Mouse (Mus musculus) ovary, adult 18-20 months (tissue): ENCODE results near the gene Mrc2.

ENCODE experiments used
- DNase-seq: peaks from one replicate; pipeline ENCODE4 v3.0.0; 2022; ENCODE audit warnings: low spot score, mixed read lengths

Gene Mrc2

DNA sequence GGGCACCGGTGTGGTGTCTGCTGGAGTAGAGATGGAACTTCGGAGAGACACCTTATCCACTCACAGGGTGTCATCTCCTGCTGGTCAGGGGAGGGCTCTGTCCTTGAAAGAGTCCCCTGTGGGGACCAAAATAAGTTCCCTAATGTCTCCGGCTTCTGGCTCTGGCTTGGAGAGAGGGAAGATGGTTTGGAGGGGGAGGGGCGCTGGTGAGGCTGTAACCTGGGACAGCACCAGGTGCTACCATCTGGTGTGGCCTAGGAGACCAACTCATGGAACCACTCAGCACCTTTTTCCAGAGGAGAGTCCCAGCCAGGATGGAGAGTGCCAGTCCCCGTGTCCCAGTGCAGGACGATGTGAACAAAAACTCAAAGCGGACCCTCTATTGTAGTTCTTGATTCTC is 58.2 kb downstream of the Mrc2 start:
- no peak for DNase-seq

DNA sequence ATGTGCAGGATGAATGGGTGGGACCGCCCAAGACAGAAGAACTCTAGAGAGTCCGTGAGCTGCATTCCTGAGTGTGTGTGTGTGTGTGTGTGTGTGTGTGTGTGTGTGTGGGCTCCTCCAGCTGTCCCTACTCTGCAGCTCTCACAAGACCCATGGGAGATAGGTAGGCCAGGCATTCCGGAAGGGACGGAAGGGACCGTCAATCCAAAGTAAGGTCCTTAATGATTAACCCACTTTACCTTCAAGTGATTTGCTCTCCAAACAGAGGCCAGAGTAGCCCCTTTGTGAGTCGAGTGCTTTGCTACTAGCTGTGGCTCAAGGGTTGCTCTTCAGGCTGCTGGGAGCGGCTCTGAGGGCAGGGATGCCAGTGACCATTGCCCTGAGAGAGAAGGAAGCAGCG is 59.7 kb downstream of the Mrc2 start:
- DNase-seq = no peak

GRCm38 (mm10) chr11:105352954-105353890 is 60.8 kb downstream of the Mrc2 start:
- peak; percentile 52 for DNase-seq

DNA sequence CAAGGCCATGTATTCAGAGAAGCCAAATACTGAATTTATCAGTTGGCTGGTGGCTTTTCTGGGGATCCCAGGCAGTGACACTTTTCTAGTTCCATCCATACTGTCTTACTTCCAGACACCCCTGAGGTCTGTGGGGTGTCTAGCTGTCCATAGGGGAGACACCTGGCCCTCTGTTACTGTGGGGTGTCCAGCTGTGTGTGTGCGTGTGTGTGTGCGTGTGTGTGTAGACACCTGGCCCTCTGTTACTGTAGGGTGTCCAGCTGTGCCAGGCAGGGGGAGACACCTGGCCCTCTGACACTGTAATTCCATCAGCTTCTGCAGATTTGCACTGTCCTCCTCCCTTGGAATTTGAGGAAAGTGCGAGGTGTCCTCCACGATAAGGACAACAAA is 61.4 kb downstream of the Mrc2 start:
- no peak for DNase-seq

- no peak for DNase-seq
Measured at GRCm38 (mm10) chr11:105356301-105356700, 63.9 kb downstream of the Mrc2 start.

DNA sequence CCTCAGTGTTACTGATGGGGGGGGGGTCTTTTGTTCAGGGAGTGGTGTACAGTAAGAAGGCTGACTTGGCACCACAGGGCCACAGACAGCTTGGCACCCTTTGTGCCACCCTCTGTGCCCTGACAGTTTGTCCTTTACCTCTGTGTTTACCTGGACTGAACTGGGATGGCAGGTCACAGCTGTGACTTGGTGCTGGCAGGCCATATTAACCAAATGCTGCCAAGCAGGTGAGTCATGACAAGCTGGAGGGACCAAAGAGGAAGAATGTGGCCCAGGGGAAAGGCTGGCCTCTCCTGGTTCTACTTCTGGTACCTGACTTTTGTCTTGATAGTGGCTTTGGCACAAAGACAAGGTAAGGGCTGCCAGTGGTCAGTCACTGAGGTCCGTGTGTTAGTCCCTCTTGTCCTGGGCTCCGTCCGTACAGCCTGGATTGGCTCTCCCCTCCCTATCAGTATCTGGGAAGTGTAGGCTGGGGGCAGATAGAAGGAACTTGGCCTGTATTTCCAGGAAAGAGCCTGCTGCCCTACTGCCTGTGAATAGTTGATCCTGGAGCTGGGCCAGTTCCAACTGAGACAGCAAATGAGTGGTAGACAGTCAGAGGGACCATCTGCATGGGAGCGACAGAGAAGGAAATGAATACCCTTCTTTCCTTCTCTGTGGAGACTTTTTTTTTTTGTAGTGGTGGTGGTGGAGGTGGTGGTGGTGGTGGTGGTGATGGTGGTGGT is 69.8 kb downstream of the Mrc2 start:
- no peak for DNase-seq

DNA sequence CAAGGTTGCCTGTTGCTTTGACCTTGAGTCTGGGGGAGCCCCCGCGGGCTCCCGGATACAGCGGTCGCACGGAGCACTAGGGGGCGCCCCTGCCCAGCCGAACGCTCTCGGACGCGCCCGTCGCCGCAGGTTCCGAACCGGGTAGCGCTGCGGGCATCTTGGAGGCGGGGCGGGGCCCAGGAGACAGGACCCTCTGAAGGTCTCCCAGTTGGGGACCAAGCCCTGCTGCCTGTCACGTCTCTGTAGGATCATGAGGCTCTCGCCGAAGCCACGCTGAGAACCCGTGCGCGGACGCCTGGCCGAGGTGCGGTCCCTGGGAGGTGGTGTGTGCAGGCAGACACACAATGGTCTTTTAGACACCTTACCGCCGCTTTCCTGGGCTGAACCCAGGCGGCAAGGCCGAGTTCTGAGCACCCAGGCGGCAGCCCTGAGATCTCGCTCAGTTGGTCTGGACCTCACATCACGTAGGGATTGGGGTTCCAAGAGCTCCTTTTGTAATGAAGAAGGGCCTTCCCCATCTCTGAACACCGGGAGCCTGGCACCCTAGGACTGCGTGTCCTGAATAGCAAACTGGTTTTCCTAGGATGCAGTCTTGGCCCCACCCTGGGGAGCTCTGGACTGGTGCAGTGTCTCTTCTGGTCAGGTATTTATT is 70.6 kb downstream of the Mrc2 start:
- peak; percentile 72 for DNase-seq

DNA sequence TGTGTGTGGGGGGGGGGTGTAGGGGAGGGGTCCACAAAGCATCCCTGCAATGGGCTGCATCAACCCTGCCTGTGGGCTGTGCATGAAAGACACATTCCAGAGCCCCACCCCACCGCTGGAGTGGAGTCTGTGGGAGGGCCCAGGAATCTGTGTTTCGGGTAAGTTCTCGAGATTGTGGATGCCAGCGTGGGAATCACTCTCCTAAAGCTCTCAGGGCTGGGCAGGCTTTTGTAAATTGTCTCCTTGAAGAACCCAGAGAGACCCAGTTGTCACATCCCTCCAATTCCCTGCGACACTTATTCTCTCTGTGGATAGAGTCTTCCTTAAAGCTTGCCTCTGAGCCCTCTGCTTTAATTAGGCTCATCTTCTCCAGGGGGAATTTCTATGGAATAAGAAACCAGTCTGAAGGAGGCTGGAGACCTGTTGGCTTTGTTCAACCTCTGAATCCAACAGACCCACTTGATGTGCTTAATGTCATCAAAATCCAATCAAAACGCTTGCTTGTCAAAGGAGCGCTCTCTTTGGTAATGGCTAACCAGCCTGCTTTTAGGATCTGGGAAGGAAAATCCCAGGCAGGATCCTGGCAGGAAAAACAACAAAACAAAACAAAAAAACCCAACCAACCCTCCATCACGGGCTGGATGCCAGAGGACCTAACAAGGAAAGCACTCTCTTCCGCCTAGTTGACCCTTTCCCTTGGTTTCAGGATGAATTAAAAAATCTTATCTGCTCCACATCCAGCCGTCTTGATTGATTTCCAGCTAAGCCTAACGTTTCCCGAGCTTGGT is 71.3 kb downstream of the Mrc2 start:
- no peak for DNase-seq

DNA sequence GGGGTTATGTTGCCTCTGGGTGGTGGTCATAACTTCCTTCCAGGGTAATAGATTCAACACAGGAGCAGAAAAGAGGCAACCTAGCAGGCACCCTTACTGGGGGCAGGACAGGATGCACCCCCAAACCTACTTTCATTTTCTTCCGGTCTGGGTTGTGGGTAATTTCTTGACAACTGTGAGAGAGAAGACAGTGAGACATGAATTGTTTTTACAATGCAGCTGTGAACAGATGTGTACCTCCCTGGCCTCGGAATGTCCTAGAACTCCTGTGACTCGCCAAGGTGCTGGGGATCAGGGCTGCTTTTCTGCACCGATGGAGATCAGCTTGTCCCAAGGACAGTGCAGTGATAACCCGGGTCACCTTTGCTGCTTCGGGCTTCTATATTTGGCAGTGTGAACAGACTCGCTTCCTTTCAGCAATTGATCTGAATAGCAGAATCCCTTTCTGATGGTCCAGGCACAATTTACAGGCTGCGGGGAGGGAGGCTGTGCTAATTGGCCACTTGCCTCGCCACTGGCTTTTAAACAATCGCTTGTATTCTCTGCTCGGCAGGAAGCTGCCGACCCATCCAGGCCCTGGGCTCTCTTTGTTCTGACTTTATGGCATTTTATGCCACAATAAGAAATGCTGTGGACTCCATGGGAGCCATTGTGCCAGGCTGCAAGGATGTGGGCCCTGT is 72.1 kb downstream of the Mrc2 start:
- no peak for DNase-seq

DNA sequence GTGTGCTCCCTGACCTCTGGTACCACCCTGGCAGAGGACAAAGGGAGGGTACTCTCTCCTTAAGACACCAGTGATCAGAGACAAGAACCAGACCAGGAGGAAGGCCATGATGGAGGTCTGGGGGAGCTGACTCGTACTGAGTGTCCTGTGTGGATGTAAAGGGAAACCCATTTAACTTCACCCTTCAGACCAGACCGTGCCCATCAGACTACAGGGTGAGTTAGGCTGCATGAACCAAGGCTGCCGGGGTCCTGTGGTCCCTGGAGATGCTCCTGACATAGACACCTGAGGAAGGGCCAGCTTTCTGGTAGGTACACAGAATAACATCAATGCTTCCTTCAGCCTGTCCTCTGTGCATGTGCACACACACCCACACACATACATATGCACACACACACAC is 73.2 kb downstream of the Mrc2 start:
- DNase-seq = no peak

- no peak for DNase-seq
Measured at GRCm38 (mm10) chr11:105366051-105366450, 73.6 kb downstream of the Mrc2 start.

GRCm38 (mm10) chr11:105367163-105367562 is 74.7 kb downstream of the Mrc2 start:
- no peak for DNase-seq

- no peak for DNase-seq
Measured at GRCm38 (mm10) chr11:105368833-105369232, 76.4 kb downstream of the Mrc2 start.

DNA sequence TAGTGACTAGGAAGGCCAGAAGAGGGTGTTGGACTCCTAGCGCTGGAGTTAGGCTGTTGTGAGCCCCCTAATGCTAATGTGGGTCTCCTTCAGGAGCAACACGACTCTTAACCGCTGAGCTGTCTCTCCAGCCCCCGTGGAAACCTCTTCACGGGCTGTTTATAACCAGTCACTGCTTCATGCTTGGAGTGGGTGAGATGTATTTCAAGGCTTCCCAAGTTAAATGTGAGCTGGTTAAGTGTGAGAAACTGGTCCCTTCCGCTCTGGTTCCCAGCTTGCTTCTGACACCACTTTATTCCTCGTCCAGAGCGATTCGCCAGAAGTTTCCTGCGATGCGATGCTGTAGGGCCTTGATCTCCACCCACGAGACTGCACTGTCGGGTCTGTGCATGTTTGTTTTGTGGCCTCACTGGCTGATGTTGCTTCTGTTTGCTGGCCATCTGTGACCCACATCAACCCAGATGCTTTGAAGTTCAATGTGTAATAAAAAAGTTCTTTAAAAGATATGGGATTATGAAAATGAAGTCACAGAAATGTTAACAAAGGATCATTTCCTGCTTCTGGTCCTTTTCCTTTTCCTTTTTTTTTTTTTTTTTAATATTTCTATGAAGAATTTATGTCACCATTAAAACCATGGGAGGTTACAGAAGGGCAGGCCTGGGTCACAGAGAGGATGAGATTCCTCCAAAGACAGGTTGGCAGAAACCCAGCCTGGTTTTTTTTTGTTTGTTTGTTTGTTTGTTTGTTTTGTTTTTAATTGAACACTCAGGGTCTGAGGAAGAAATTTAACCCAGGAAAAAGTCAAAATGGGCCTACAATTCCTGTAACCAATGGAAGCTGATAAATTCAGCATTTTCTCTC is 77.3 kb downstream of the Mrc2 start:
- DNase-seq = no peak

DNA sequence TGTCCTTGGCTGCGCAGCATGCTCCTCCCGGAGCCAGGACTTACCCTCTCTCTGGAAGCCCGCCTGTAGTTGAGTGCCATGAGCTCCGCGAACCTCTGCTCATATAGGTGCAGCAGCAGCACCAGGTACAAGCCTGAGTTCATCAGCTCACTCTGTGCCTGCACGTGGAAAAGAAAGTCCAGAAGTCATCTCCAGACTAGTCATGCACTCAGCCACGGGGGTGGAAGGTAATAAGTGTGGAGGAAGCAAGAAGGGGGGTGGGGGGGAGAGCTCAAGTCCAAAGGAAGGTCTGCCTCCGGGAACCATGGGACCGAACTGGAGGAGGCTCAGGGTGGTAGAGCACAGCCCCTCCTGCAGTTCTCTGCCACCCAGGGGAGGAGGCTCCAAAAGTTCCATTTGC is 79.4 kb downstream of the Mrc2 start:
- no peak for DNase-seq

DNA sequence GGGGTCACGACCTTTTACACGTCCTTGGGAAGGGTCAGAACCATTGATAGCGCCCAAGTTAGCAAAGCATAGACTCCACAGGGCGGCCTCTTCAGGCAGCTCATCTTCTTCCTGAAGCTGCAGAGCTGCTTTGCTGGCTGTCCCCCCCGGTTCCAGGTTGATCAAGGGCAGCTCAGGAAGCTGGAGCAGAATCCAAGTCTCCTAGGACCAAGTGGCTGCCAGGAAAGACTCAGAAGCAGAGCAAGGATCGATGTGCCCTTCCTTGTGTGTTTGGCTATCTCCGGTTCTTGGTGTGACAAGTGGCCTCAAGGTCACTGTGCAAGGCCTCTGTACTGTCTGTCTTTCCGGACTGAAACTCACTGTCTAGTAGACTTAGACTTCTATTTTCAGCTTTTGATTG is 81.4 kb downstream of the Mrc2 start:
- no peak for DNase-seq

GRCm38 (mm10) chr11:105374526-105375175 is 82.2 kb downstream of the Mrc2 start:
- DNase-seq = no peak

GRCm38 (mm10) chr11:105375821-105376235 is 83.4 kb downstream of the Mrc2 start:
- no peak for DNase-seq

- no peak for DNase-seq
Measured at GRCm38 (mm10) chr11:105385266-105385665, 92.8 kb downstream of the Mrc2 start.

- DNase-seq = no peak
Measured at GRCm38 (mm10) chr11:105388636-105389035, 96.2 kb downstream of the Mrc2 start.
